Mouse (Mus musculus) frontal cortex, postnatal 25 days (tissue): Measurements from ENCODE around the gene Kyat3.

ENCODE experiments used
- DNase-seq, 2 experiments: peaks; one replicate each; pipeline ENCODE4 v3.0.0; 2022; ENCODE audit warnings: low spot score in 2 of 2

The Kyat3 gene

GRCm38 (mm10) chr3:142747673-142748072, 46.8 kb downstream of the Kyat3 start:
- no peak for DNase-seq

- DNase-seq: no peak
Observed at GRCm38 (mm10) chr3:142749131-142749530, 48.3 kb downstream of the Kyat3 start.

GRCm38 (mm10) chr3:142755132-142755867, 54.4 kb downstream of the Kyat3 start:
- no peak for DNase-seq

GRCm38 (mm10) chr3:142757841-142758240, 57.0 kb downstream of the Kyat3 start:
- DNase-seq: no peak

GRCm38 (mm10) chr3:142758593-142758992, 57.7 kb downstream of the Kyat3 start:
- DNase-seq: no peak

- no peak for DNase-seq
Observed at GRCm38 (mm10) chr3:142760356-142760755, 59.5 kb downstream of the Kyat3 start.

- peak; percentile 84 to 86 for DNase-seq
Observed at GRCm38 (mm10) chr3:142764995-142765777, 64.3 kb downstream of the Kyat3 start, which contains the start of gene Gtf2b. Gene Gtf2b, plus strand, starts transcription at chr3:142765045.

GRCm38 (mm10) chr3:142765778-142766165, 64.9 kb downstream of the Kyat3 start:
- no peak for DNase-seq

GRCm38 (mm10) chr3:142768498-142768897, 67.6 kb downstream of the Kyat3 start:
- DNase-seq: no peak

GRCm38 (mm10) chr3:142770518-142770917, 69.7 kb downstream of the Kyat3 start:
- no peak for DNase-seq

GRCm38 (mm10) chr3:142773538-142774191, 72.8 kb downstream of the Kyat3 start:
- no peak for DNase-seq

- DNase-seq: no peak
Observed at GRCm38 (mm10) chr3:142777227-142777626, 76.4 kb downstream of the Kyat3 start.

- DNase-seq: no peak
Observed at GRCm38 (mm10) chr3:142786423-142787072, 85.7 kb downstream of the Kyat3 start.

GRCm38 (mm10) chr3:142795587-142795986, 94.7 kb downstream of the Kyat3 start:
- no peak for DNase-seq
